14 mouse cellular contexts compared by ENCODE assay signal in genomic region chr1:169031849-169032542, GRCm38 (mm10).
"Had no signal": no experiment of that assay in that cellular context is flagged by ENCODE, and none has a peak within 500 bp of the region (broad histone marks: within the 10 kb centered on the region; RNA-seq: fewer than 3 reads in every experiment).

No protein-coding gene starts in this region.

- ATAC-seq: intestine, embryonic 15.5 days; liver, embryonic 12.5 days had no signal

- DNase-seq: kidney, adult 2 months; kidney, postnatal 36 days; lung, embryonic 14.5 days; lung, postnatal 10 days; lung, postnatal 4 days; right cerebral cortex, postnatal 14 days; thymus, postnatal 4 days had no signal

- H3K9ac ChIP-seq: intestine, embryonic 15.5 days; limb, embryonic 15.5 days; liver, embryonic 12.5 days; lung, embryonic 14.5 days; midbrain, embryonic 12.5 days; stomach, embryonic 15.5 days had no signal

- H3K27me3 ChIP-seq: intestine, embryonic 15.5 days; limb, embryonic 15.5 days; liver, embryonic 12.5 days; midbrain, embryonic 12.5 days; stomach, embryonic 15.5 days had no signal

- H3K4me2 ChIP-seq: intestine, embryonic 15.5 days; limb, embryonic 15.5 days; liver, embryonic 12.5 days; lung, embryonic 14.5 days; midbrain, embryonic 12.5 days; stomach, embryonic 15.5 days had no signal

- H3K36me3 ChIP-seq: intestine, embryonic 15.5 days; limb, embryonic 15.5 days; liver, embryonic 12.5 days; midbrain, embryonic 12.5 days; stomach, embryonic 15.5 days had no signal

- H3K9me3 ChIP-seq: intestine, embryonic 15.5 days; limb, embryonic 15.5 days; liver, embryonic 12.5 days; midbrain, embryonic 12.5 days; stomach, embryonic 15.5 days had no signal

- H3K4me3 ChIP-seq: intestine, embryonic 15.5 days; layer of hippocampus, adult 2 months; limb, embryonic 15.5 days; liver, embryonic 12.5 days; megakaryocyte, embryonic 14.5 days; midbrain, embryonic 12.5 days; stomach, embryonic 15.5 days had no signal

- H3K27ac ChIP-seq: intestine, embryonic 15.5 days; layer of hippocampus, adult 2 months; limb, embryonic 15.5 days; liver, embryonic 12.5 days; midbrain, embryonic 12.5 days; stomach, embryonic 15.5 days had no signal

- H3K4me1 ChIP-seq: intestine, embryonic 15.5 days; limb, embryonic 15.5 days; liver, embryonic 12.5 days; megakaryocyte, embryonic 14.5 days; midbrain, embryonic 12.5 days; stomach, embryonic 15.5 days had no signal
